Mouse (Mus musculus): ENCODE measurements at regions not wholly inside any gene's neighbourhood (a gene's known extent, or its start where the extent isn't known, plus 50 kb on each side); places are given as distances from the start of the nearest gene placed in this dataset.

DNA sequence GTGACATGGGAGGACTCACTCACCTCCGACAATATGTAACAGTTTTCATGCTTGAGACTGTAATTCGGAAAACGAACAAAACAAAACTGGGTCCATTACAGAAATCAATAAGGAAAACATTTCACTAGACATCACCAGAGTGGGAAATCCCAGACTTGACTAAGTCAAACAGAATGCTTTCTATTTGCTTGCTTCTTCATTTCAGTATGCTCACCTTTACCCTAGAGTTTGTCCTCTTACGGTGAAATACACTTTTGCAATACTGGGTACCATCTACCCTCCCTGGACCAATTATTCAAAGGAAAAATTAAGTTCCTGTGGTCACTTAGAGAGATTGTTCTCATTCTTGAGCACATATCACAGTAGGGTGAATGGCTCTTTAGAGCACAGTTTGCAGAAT is 613.4 kb upstream of the 4930412O13Rik start:
- Histone ChIP-seq H3K9ac (ENCODE audit: control insufficient read depth, low read depth, low read length, poor library complexity, severe bottlenecking) (no peak overlapping the region), H3K27me3 (ENCODE audit: control insufficient read depth in 1 of 2, insufficient read depth in 2 of 2, low read length in 2 of 2) (no peaks in the 10 kb centered on the region), H3K9me3 (replicated peaks; ENCODE audit: insufficient read depth, low read length) (no peaks in the 10 kb centered on the region), H3K27ac (ENCODE audit: control insufficient read depth, low read depth, low read length) (no peak overlapping the region), H3K36me3 (ENCODE audit: control insufficient read depth in 1 of 2, insufficient read depth in 2 of 2, low read length in 2 of 2) (no peaks in the 10 kb centered on the region), H3K4me1 (ENCODE audit: control insufficient read depth in 1 of 2, insufficient read depth in 2 of 2, low read length in 2 of 2) (no peaks in the 10 kb centered on the region), H3K4me3 (ENCODE audit: control insufficient read depth in 1 of 2, insufficient read depth in 1 of 2, low read depth in 2 of 2, low read length in 2 of 2) (no peak overlapping the region), H3K79me2 (ENCODE audit: control insufficient read depth, insufficient read depth, low read length, poor library complexity) (no peaks in the 10 kb centered on the region)
- TF ChIP-seq BHLHE40 (IDR thresholded peaks at IDR 0.05; ENCODE audit: borderline replicate concordance, low read depth, low read length) (no peak), MAFK (IDR thresholded peaks at IDR 0.05; ENCODE audit: borderline replicate concordance, low read depth, low read length) (no peak), NELFE (IDR thresholded peaks at IDR 0.05; ENCODE audit: low read depth, low read length) (no peak), POLR2AphosphoS5 (IDR thresholded peaks at IDR 0.05; ENCODE audit: borderline replicate concordance, low read depth, low read length) (no peak), CHD1 (IDR thresholded peaks at IDR 0.05; ENCODE audit: low read depth, low read length) (no peak), USF1 (IDR thresholded peaks at IDR 0.05; ENCODE audit: low read depth, low read length) (no peak), ETS1 (IDR thresholded peaks at IDR 0.05; ENCODE audit: low read depth, low read length) (no peak)
- no peak for DNase-seq (ENCODE audit: low read depth, low spot score)

GRCm38 (mm10) chr2:9283441-9283840 is 597.6 kb upstream of the 4930412O13Rik start:
- H3K27ac ChIP-seq (ENCODE audit: control insufficient read depth, low read depth, low read length), result no peak overlapping the region
- H3K4me3 ChIP-seq (ENCODE audit: control insufficient read depth in 1 of 2, insufficient read depth in 1 of 2, low read depth in 2 of 2, low read length in 2 of 2), result no peak overlapping the region
- no peak for DNase-seq (ENCODE audit: low read depth, low spot score)
- H3K36me3 ChIP-seq (ENCODE audit: control insufficient read depth in 1 of 2, insufficient read depth in 2 of 2, low read length in 2 of 2), result no peaks in the 10 kb centered on the region
- TF ChIP-seq MAX (IDR thresholded peaks at IDR 0.05; ENCODE audit: low read length) (no peak), CHD1 (IDR thresholded peaks at IDR 0.05; ENCODE audit: low read depth, low read length) (no peak), NRF1 (IDR thresholded peaks at IDR 0.05; ENCODE audit: insufficient read depth, low read depth, low read length, poor library complexity, severe bottlenecking) (no peak), USF2 (IDR thresholded peaks at IDR 0.05; ENCODE audit: borderline replicate concordance in 1 of 2, insufficient read depth in 1 of 2, low read depth in 1 of 2, low read length in 2 of 2) (no peak), GATA1 (IDR thresholded peaks at IDR 0.05; ENCODE audit: low read depth, low read length) (no peak), MYB (IDR thresholded peaks at IDR 0.05; ENCODE audit: low read depth, low read length) (no peak), ZMIZ1 (IDR thresholded peaks at IDR 0.05; ENCODE audit: low read depth, low read length) (no peak), MEF2A (IDR thresholded peaks at IDR 0.05; ENCODE audit: extremely low read depth, insufficient replicate concordance, low read depth, low read length, poor library complexity, severe bottlenecking) (no peak), ZKSCAN1 (IDR thresholded peaks at IDR 0.05; ENCODE audit: low read depth, low read length) (no peak), MAZ (IDR thresholded peaks at IDR 0.05; ENCODE audit: low read depth, low read length) (no peak)
- no peaks in the 10 kb centered on the region for H3K9me3 ChIP-seq (replicated peaks; ENCODE audit: insufficient read depth, low read length)
- H3K27me3 ChIP-seq (ENCODE audit: control insufficient read depth in 1 of 2, insufficient read depth in 2 of 2, low read length in 2 of 2), result no peaks in the 10 kb centered on the region
- H3K79me2 ChIP-seq (ENCODE audit: control insufficient read depth, insufficient read depth, low read length, poor library complexity), result no peaks in the 10 kb centered on the region
- H3K9ac ChIP-seq (ENCODE audit: control insufficient read depth, low read depth, low read length, poor library complexity, severe bottlenecking), result no peak overlapping the region
- no peaks in the 10 kb centered on the region for H3K4me1 ChIP-seq (ENCODE audit: control insufficient read depth in 1 of 2, insufficient read depth in 2 of 2, low read length in 2 of 2)
